Mouse (Mus musculus): Measurements from ENCODE around the gene Ndufaf1.

Gene Ndufaf1

GRCm38 (mm10) chr2:119618199-119618982, 44.2 kb downstream of the Ndufaf1 start, which contains the start of the genes Nusap1 and Oip5:
TSS of gene Nusap1 (plus strand) at chr2:119618298.
TSS of gene Oip5 (minus strand) at chr2:119618469.
- CTCF ChIA-PET, result no interaction called here

DNA sequence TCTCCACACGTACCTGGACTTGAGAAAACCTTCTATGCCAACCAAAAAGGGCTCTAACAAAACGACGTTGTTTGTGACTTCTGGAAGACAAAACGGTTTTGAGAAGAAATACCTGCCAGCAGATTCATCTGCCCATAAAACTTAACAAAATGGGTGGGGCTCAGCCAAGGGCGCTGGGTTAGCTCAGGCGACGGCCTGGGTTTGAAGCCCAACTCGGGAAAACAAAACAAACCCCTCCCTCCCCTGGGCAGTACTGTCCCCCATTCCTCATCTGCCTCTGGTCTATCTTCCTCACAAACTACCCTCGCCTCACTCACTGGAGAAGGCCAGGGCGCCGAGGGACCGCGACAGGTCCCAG, 44.8 kb downstream of the Ndufaf1 start:
- CTCF ChIA-PET, result no interaction called here

- CTCF ChIA-PET, result no interaction called here
These were observed 55.6 kb downstream of the Ndufaf1 start for GRCm38 (mm10) chr2:119607023-119607422.
